Mouse (Mus musculus): Measurements from ENCODE around the gene Vmn1r126.
"Not testable (repeated sequence)": the region's sequence is repeated elsewhere in the genome, so short reads cannot be mapped to it uniquely, and the experiment has no call there.

- TF ChIP-seq POLR2AphosphoS2 (IDR thresholded peaks at IDR 0.05; ENCODE audit: low read length); CTCF (IDR thresholded peaks at IDR 0.05 in 2 of 3, conservative IDR thresholded peaks at IDR 0.05 in 1 of 3; ENCODE audit: control insufficient read depth in 1 of 3, insufficient read depth in 1 of 3, low read depth in 2 of 3, low read length in 3 of 3, poor library complexity in 1 of 3, severe bottlenecking in 1 of 3); RAD21 (IDR thresholded peaks at IDR 0.05; ENCODE audit: low read depth, low read length); KAT2A (conservative IDR thresholded peaks at IDR 0.05; ENCODE audit: low read depth, low read length); GABPA (IDR thresholded peaks at IDR 0.05; ENCODE audit: low read depth, low read length); ZC3H11A (IDR thresholded peaks at IDR 0.05; ENCODE audit: low read depth, low read length); JUND (IDR thresholded peaks at IDR 0.05; ENCODE audit: low read depth, low read length); POLR2A (IDR thresholded peaks at IDR 0.05; ENCODE audit: control insufficient read depth in 1 of 2, insufficient read depth in 1 of 2, low read depth in 1 of 2, low read length in 2 of 2, poor library complexity in 1 of 2); CHD2 (IDR thresholded peaks at IDR 0.05; ENCODE audit: low read length); EP300 (IDR thresholded peaks at IDR 0.05; ENCODE audit: low read depth in 1 of 2, low read length in 2 of 2): not testable (repeated sequence)
Observed at GRCm38 (mm10) chr7:21301367-21301766, at the start of gene Vmn1r126.
